Mouse (Mus musculus) spleen, adult 2 months (tissue): ENCODE data around the gene Rmdn3.

ENCODE experiments used
- CTCF ChIP-seq: fragments of 200-500 bp; IDR thresholded peaks from 2 replicates; pipeline ENCODE4 v1.5.1; 2011; ENCODE audit warnings: mild to moderate bottlenecking, inconsistent platforms; ENCODE audit not compliant: insufficient read depth, insufficient read length, insufficient replicate concordance; ENCODE audit errors: extremely low read depth
- POLR2A ChIP-seq: fragments of 200-500 bp; IDR thresholded peaks from 2 replicates; pipeline ENCODE4 v1.6.1; 2011; ENCODE audit warnings: low read depth, low read length, inconsistent platforms

- no peak for TF ChIP-seq CTCF
- TF ChIP-seq POLR2A = no peak
These were observed 14.7 kb upstream of the Rmdn3 start for GRCm38 (mm10) chr2:119171574-119171973.
